Comparison of ENCODE assay signal across 8 mouse cellular contexts in the genomic region with DNA sequence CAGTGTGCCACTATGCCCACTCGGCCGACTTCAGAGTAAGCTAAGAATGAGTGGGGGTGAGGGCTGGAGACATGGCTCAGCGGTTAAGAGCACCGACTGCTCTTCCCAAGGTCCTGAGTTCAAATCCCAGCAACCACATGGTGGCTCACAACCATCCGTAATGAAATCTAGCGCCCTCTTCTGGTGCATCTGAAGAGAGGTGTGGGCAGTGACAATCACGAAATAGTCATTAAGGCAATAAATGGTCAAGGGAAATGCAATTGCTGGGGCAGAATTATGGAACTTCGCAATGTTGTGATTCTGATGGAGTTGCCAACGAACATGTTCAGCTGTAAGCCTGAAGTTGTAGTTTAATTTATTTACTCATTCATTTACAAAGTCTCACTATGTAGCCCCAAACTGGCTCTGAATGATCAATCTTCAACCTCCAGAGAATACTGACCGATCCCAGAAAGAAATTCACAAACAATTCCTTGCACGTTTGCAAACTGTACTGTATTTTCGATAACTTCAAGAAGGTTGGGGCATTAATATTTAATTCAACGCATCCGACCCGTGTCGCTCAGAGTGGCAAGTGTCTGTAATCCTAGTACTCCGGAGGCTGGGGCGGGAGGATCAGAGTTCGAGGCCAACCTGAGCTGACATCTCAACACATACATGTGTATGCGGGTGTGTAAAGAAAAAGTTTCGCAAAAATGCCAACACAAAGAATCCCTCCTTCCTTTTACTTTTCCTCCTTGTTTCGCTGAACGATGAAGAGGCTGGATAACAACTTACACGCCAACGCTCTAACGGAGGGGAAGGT. TPM values are rescaled to one million over a fixed set of nuclear protein-coding genes. Genes with fewer than 3 reads are reported as not detected.
DNase-seq lines count a peak whose midpoint lies in the region; ATAC-seq and TF ChIP-seq lines count a peak whose summit lies in the region.

No protein-coding gene starts in this region.

- no peak for TF ChIP-seq EP300 in liver, embryonic 14.5 days (IDR thresholded peaks at IDR 0.05; ENCODE audit: low read depth)

- peak; percentile 38 for DNase-seq in embryo, embryonic 10 days (ENCODE audit: low spot score)
- no peak for DNase-seq in embryo, embryonic 11 days
- peak; percentile 6 for DNase-seq in thymus, postnatal 25 days
- no peak for DNase-seq in thymus, postnatal 0 days (ENCODE audit: low spot score)
- DNase-seq in liver, embryonic 14.5 days (ENCODE audit: low read depth in 3 of 3, low spot score in 3 of 3): no peak
- DNase-seq in frontal cortex, postnatal 36 days (ENCODE audit: low spot score in 2 of 2): no peak

- no peaks in the 10 kb centered on the region for H3K9me3 ChIP-seq in forebrain, embryonic 15.5 days
- H3K9me3 ChIP-seq in liver, embryonic 14.5 days (ENCODE audit: control insufficient read depth, low read length): no peaks in the 10 kb centered on the region

- peak; percentile 76 for TF ChIP-seq CTCF in liver, embryonic 14.5 days (IDR thresholded peaks at IDR 0.05; ENCODE audit: low read depth)
- TF ChIP-seq CTCF in olfactory bulb, adult 2 months (IDR thresholded peaks at IDR 0.05; ENCODE audit: insufficient read depth, low read depth, low read length): no peak

- H3K27me3 ChIP-seq in forebrain, embryonic 15.5 days: no peaks in the 10 kb centered on the region
- no peaks in the 10 kb centered on the region for H3K27me3 ChIP-seq in liver, embryonic 14.5 days (ENCODE audit: control insufficient read depth, insufficient read depth, low read length)

- peak overlapping the region; percentile 64 for H3K4me3 ChIP-seq in forebrain, embryonic 15.5 days
- H3K4me3 ChIP-seq in liver, embryonic 14.5 days (ENCODE audit: insufficient read depth in 1 of 2, low read depth in 2 of 2, low read length in 2 of 2): peak overlapping the region; percentile 94 to 98
- H3K4me3 ChIP-seq in olfactory bulb, adult 2 months (ENCODE audit: insufficient read depth, low read depth, low read length): peak overlapping the region; percentile 82

- H3K9ac ChIP-seq in forebrain, embryonic 15.5 days (replicated peaks): peak overlapping the region; percentile 71
- H3K9ac ChIP-seq in liver, embryonic 14.5 days (replicated peaks): peak overlapping the region; percentile 94

- no peak for TF ChIP-seq POLR2A in olfactory bulb, adult 2 months (IDR thresholded peaks at IDR 0.05; ENCODE audit: insufficient read depth, low read depth, low read length)

- WGBS in forebrain, embryonic 15.5 days: 32% methylated on average over 26 of the region's 26 CpGs
- 30% methylated on average over 26 of the region's 26 CpGs for WGBS in liver, embryonic 14.5 days (ENCODE audit: insufficient replicate concordance)
- 31% methylated on average over 26 of the region's 26 CpGs for WGBS in olfactory bulb, adult 2 months

- peak; percentile 59 for ATAC-seq in forebrain, embryonic 15.5 days (replicated peaks)
- ATAC-seq in liver, embryonic 14.5 days (ENCODE audit: insufficient read depth): peak; percentile 48

- H3K4me1 ChIP-seq in forebrain, embryonic 15.5 days: peaks cover 27% of the 10 kb centered on the region
- H3K4me1 ChIP-seq in liver, embryonic 14.5 days (replicated peaks; ENCODE audit: control insufficient read depth in 2 of 2, insufficient read depth in 2 of 2, low read length in 1 of 2): peaks cover 3 to 6% of the 10 kb centered on the region in 2 experiments
- H3K4me1 ChIP-seq in olfactory bulb, adult 2 months (ENCODE audit: control insufficient read depth, insufficient read depth, low read length): no peaks in the 10 kb centered on the region

- H3K36me3 ChIP-seq in forebrain, embryonic 15.5 days: peaks cover 9% of the 10 kb centered on the region
- H3K36me3 ChIP-seq in liver, embryonic 14.5 days (replicated peaks; ENCODE audit: control insufficient read depth, insufficient read depth, low read depth): peaks cover 19% of the 10 kb centered on the region

- H3K4me2 ChIP-seq in forebrain, embryonic 15.5 days (replicated peaks): peak overlapping the region; percentile 89
- H3K4me2 ChIP-seq in liver, embryonic 14.5 days (ENCODE audit: low read depth): peak overlapping the region; percentile 73

- peak overlapping the region; percentile 95 for H3K27ac ChIP-seq in forebrain, embryonic 15.5 days (replicated peaks)
- peak overlapping the region; percentile 84 for H3K27ac ChIP-seq in liver, embryonic 14.5 days
- peak overlapping the region; percentile 72; the same call in 1 of the 2 replicates for H3K27ac ChIP-seq in olfactory bulb, adult 2 months (ENCODE audit: insufficient read depth, low read depth, low read length)

RNA-seq across cellular contexts. Expression of a gene that starts 1.4 kb away (rescaled TPM):
- 31.2 and 31.8 TPM in 2 replicates for polyA plus RNA-seq in thymus, postnatal 0 days (2015; fragmentation: Nextera tagmentation; extraction: Ambion mirVana)
- 27.8 and 31.1 TPM in 2 replicates for polyA plus RNA-seq in forebrain, embryonic 15.5 days (2015; fragmentation: Nextera tagmentation; extraction: Ambion mirVana)
- 18.0 and 19.9 TPM in 2 replicates for polyA plus RNA-seq in liver, embryonic 14.5 days (2012; rRNA removed)
- polyA plus RNA-seq in liver, embryonic 14.5 days (2014; fragmentation: Nextera tagmentation; extraction: Ambion mirVana): 32.4 and 37.7 TPM in 2 replicates
- polyA plus RNA-seq in olfactory bulb, adult 2 months (2012; ENCODE audit: insufficient read depth, insufficient read length, low replicate concordance, missing spikeins): not detected in 2 replicates

Comparison
In these comparisons a context has a peak if more than half of its experiments do, and no peak if none do; other contexts are left out.
1. DNase-seq: peak in embryo, embryonic 10 days (single experiment) and thymus, postnatal 25 days (single experiment); none in embryo, embryonic 11 days (single experiment), thymus, postnatal 0 days (single experiment), liver, embryonic 14.5 days (0 of 3) and frontal cortex, postnatal 36 days (0 of 2).
2. Peak in every context shown above with its lines, with median percentiles within 50 percentile points of each other: H3K27ac ChIP-seq and H3K4me3 ChIP-seq.